Mouse (Mus musculus) MEL (cell line): Measurements from ENCODE around the gene Gck.

Experiments
- CTCF ChIP-seq, 3 experiments: IDR thresholded peaks in 2 of 3; conservative IDR thresholded peaks in 1 of 3; 2 replicates each; pipeline ENCODE4 v1.5.1; 2011 to 2012; ENCODE audit warnings: low read length in 3 of 3, low read depth in 2 of 3, mild to moderate bottlenecking in 2 of 3, improper control_type of control experiment in 1 of 3, inconsistent platforms in 1 of 3, mixed read lengths in 1 of 3, moderate library complexity in 1 of 3; ENCODE audit not compliant: control insufficient read depth in 1 of 3, insufficient read depth in 1 of 3, poor library complexity in 1 of 3, severe bottlenecking in 1 of 3
- MAZ ChIP-seq: IDR thresholded peaks from 2 replicates; pipeline ENCODE4 v1.6.1; 2012; ENCODE audit warnings: low read depth, mild to moderate bottlenecking, inconsistent platforms, low read length, improper control_type of control experiment
- MEF2A ChIP-seq: IDR thresholded peaks from 2 replicates; pipeline ENCODE4 v1.6.1; 2014; ENCODE audit warnings: low read depth, mild to moderate bottlenecking, inconsistent platforms, low read length, improper control_type of control experiment; ENCODE audit not compliant: poor library complexity, insufficient replicate concordance, severe bottlenecking; ENCODE audit errors: extremely low read depth
- POLR2A ChIP-seq, 2 experiments: IDR thresholded peaks; 2 replicates each; pipeline ENCODE4 v1.6.1; 2011 to 2012; ENCODE audit warnings: low read length in 2 of 2, mild to moderate bottlenecking in 2 of 2, control low read depth in 1 of 2, improper control_type of control experiment in 1 of 2, low read depth in 1 of 2, moderate library complexity in 1 of 2; ENCODE audit not compliant: control insufficient read depth in 1 of 2, insufficient read depth in 1 of 2, poor library complexity in 1 of 2
- SMC3 ChIP-seq: IDR thresholded peaks from 2 replicates; pipeline ENCODE4 v1.6.1; 2011; ENCODE audit warnings: low read depth, low read length, improper control_type of control experiment
- TAL1 ChIP-seq: IDR thresholded peaks from 2 replicates; pipeline ENCODE4 v1.6.1; 2012; ENCODE audit warnings: mild to moderate bottlenecking, inconsistent platforms, low read length, moderate library complexity, mixed read lengths

GRCm38 (mm10) chr11:5960051-5960450 is 10.2 kb upstream of the Gck start:
- TF ChIP-seq CTCF (IDR thresholded peaks at IDR 0.05 in 2 of 3, conservative IDR thresholded peaks at IDR 0.05 in 1 of 3; ENCODE audit: control insufficient read depth in 1 of 3, insufficient read depth in 1 of 3, low read depth in 2 of 3, low read length in 3 of 3, poor library complexity in 1 of 3, severe bottlenecking in 1 of 3) = no peak
- TF ChIP-seq MAZ = no peak
- no peak for TF ChIP-seq TAL1
- no peak for TF ChIP-seq MEF2A
- TF ChIP-seq POLR2A (IDR thresholded peaks at IDR 0.05; ENCODE audit: control insufficient read depth in 1 of 2, insufficient read depth in 1 of 2, low read depth in 1 of 2, low read length in 2 of 2, poor library complexity in 1 of 2) = no peak
- no peak for TF ChIP-seq SMC3
